Mouse (Mus musculus): ENCODE measurements around the gene Prrt2. TPM values are rescaled to one million over a fixed set of nuclear protein-coding genes. Genes with fewer than 3 reads are reported as not detected.

Prrt2 gene
- polyA plus RNA-seq, 1 experiment: 9.8 TPM

GRCm38 (mm10) chr7:126983113-126983512 lies 37.9 kb downstream of the Prrt2 start:
- WGBS: 64% methylated on average over 7 of the region's 7 CpGs
- no peak for DNase-seq
- H3K4me1 ChIP-seq (ENCODE audit: control insufficient read depth, insufficient read depth, low read length): no peaks in the 10 kb centered on the region
- no peak overlapping the region for H3K4me3 ChIP-seq (replicated peaks; ENCODE audit: extremely low read depth, low read depth, low read length)
- TF ChIP-seq POLR2A (IDR thresholded peaks at IDR 0.05; ENCODE audit: borderline replicate concordance, extremely low read depth, low read depth, low read length): no peak
- no peak for TF ChIP-seq CTCF (IDR thresholded peaks at IDR 0.05; ENCODE audit: insufficient read depth, low read length)

- TF ChIP-seq CTCF (IDR thresholded peaks at IDR 0.05; ENCODE audit: insufficient read depth, low read length) (no peak), POLR2A (IDR thresholded peaks at IDR 0.05; ENCODE audit: borderline replicate concordance, extremely low read depth, low read depth, low read length) (no peak)
- DNase-seq: no peak
- 61% methylated on average over 4 of the region's 4 CpGs for WGBS
Observed at GRCm38 (mm10) chr7:126982054-126982453, 39.0 kb downstream of the Prrt2 start.

GRCm38 (mm10) chr7:126981601-126982000 lies 39.4 kb downstream of the Prrt2 start:
- 88% methylated on average over 2 of the region's 2 CpGs for WGBS
- Histone ChIP-seq H3K4me3 (replicated peaks; ENCODE audit: extremely low read depth, low read depth, low read length) (no peak overlapping the region), H3K4me1 (ENCODE audit: control insufficient read depth, insufficient read depth, low read length) (peaks cover 3% of the 10 kb centered on the region)
- no peak for DNase-seq
- TF ChIP-seq POLR2A (IDR thresholded peaks at IDR 0.05; ENCODE audit: borderline replicate concordance, extremely low read depth, low read depth, low read length) (no peak), CTCF (IDR thresholded peaks at IDR 0.05; ENCODE audit: insufficient read depth, low read length) (no peak)

More at GRCm38 (mm10) chr7:126982054-126982453, 39.0 kb downstream of the Prrt2 start:
- Histone ChIP-seq H3K4me1 (ENCODE audit: control insufficient read depth, insufficient read depth, low read length) (peaks cover 2% of the 10 kb centered on the region), H3K4me3 (replicated peaks; ENCODE audit: extremely low read depth, low read depth, low read length) (no peak overlapping the region)

GRCm38 (mm10) chr7:126978841-126979240 lies 42.2 kb downstream of the Prrt2 start:
- H3K4me3 ChIP-seq (replicated peaks; ENCODE audit: extremely low read depth, low read depth, low read length): no peak overlapping the region
- WGBS: 82% methylated on average over 6 of the region's 6 CpGs
- TF ChIP-seq CTCF (IDR thresholded peaks at IDR 0.05; ENCODE audit: insufficient read depth, low read length) (no peak), POLR2A (IDR thresholded peaks at IDR 0.05; ENCODE audit: borderline replicate concordance, extremely low read depth, low read depth, low read length) (no peak)
- no peak for DNase-seq
- H3K4me1 ChIP-seq (ENCODE audit: control insufficient read depth, insufficient read depth, low read length): peaks cover 3% of the 10 kb centered on the region

- DNase-seq: peak; percentile 39
- no peak for TF ChIP-seq CTCF (IDR thresholded peaks at IDR 0.05; ENCODE audit: insufficient read depth, low read length)
- no peak for TF ChIP-seq POLR2A (IDR thresholded peaks at IDR 0.05; ENCODE audit: borderline replicate concordance, extremely low read depth, low read depth, low read length)
Observed at GRCm38 (mm10) chr7:126976878-126977459, 44.0 kb downstream of the Prrt2 start.

GRCm38 (mm10) chr7:126975950-126976866 lies 44.8 kb downstream of the Prrt2 start, which contains the start of gene Cdiptos:
Gene Cdiptos (minus strand): TSS chr7:126976098.
- WGBS: under 1% methylated on average over 55 of the region's 55 CpGs
- DNase-seq: peak; percentile 95
- peaks cover 3% of the 10 kb centered on the region for H3K4me1 ChIP-seq (ENCODE audit: control insufficient read depth, insufficient read depth, low read length)
- H3K4me3 ChIP-seq (replicated peaks; ENCODE audit: extremely low read depth, low read depth, low read length): peak within 1 kb of the TSS; percentile 83
- TF ChIP-seq CTCF (IDR thresholded peaks at IDR 0.05; ENCODE audit: insufficient read depth, low read length) (peak; percentile 87), POLR2A (IDR thresholded peaks at IDR 0.05; ENCODE audit: borderline replicate concordance, extremely low read depth, low read depth, low read length) (no peak; the same call in 1 of the 2 replicates)

More at GRCm38 (mm10) chr7:126976878-126977459, 44.0 kb downstream of the Prrt2 start:
- H3K4me1 ChIP-seq (ENCODE audit: control insufficient read depth, insufficient read depth, low read length): peaks cover 3% of the 10 kb centered on the region
- WGBS: 22% methylated on average over 14 of the region's 14 CpGs
- peak overlapping the region; percentile 72 for H3K4me3 ChIP-seq (replicated peaks; ENCODE audit: extremely low read depth, low read depth, low read length)

- TF ChIP-seq CTCF (IDR thresholded peaks at IDR 0.05; ENCODE audit: insufficient read depth, low read length) (no peak), POLR2A (IDR thresholded peaks at IDR 0.05; ENCODE audit: borderline replicate concordance, extremely low read depth, low read depth, low read length) (no peak)
- 0% methylated on average over 1 of the region's 1 CpGs for WGBS
Observed at GRCm38 (mm10) chr7:126975893-126975949, 45.3 kb downstream of the Prrt2 start, which contains the start of gene Cdipt. Gene Cdipt (plus strand): TSS chr7:126975914.

GRCm38 (mm10) chr7:126975493-126975892 lies 45.5 kb downstream of the Prrt2 start:
- TF ChIP-seq POLR2A (IDR thresholded peaks at IDR 0.05; ENCODE audit: borderline replicate concordance, extremely low read depth, low read depth, low read length) (no peak), CTCF (IDR thresholded peaks at IDR 0.05; ENCODE audit: insufficient read depth, low read length) (no peak)
- 4% methylated on average over 8 of the region's 8 CpGs for WGBS
- no peak for DNase-seq

More at GRCm38 (mm10) chr7:126975893-126975949, 45.3 kb downstream of the Prrt2 start, which contains the start of gene Cdipt:
- peaks cover 3% of the 10 kb centered on the region for H3K4me1 ChIP-seq (ENCODE audit: control insufficient read depth, insufficient read depth, low read length)
- no peak for DNase-seq
- peak within 1 kb of the TSS; percentile 83 for H3K4me3 ChIP-seq (replicated peaks; ENCODE audit: extremely low read depth, low read depth, low read length)

More at GRCm38 (mm10) chr7:126975493-126975892, 45.5 kb downstream of the Prrt2 start:
- Histone ChIP-seq H3K4me1 (ENCODE audit: control insufficient read depth, insufficient read depth, low read length) (peaks cover 3% of the 10 kb centered on the region), H3K4me3 (replicated peaks; ENCODE audit: extremely low read depth, low read depth, low read length) (peak overlapping the region; percentile 83)

Other genes with a start within 250 kb of the Prrt2 start
- 390 and 597 TPM in 2 replicates for gene Ypel3, start 244.3 kb downstream of the Prrt2 start, polyA plus RNA-seq (2012; rRNA removed)
- 8.7 and 9.5 TPM in 2 replicates for gene Tbx6, start 239.7 kb downstream of the Prrt2 start, polyA plus RNA-seq (2012; rRNA removed)
- 135 and 156 TPM in 2 replicates for gene Ppp4c, start 228.7 kb downstream of the Prrt2 start, polyA plus RNA-seq (2012; rRNA removed)
- gene Fam57b, start 223.5 kb downstream of the Prrt2 start, polyA plus RNA-seq (2012; rRNA removed): 11.9 and 13.3 TPM in 2 replicates
- gene 4930451I11Rik, start 189.6 kb downstream of the Prrt2 start, polyA plus RNA-seq (2012; rRNA removed): not detected in 2 replicates
- 0.22 and 0.74 TPM in 2 replicates for gene Doc2a, start 173.8 kb downstream of the Prrt2 start, polyA plus RNA-seq (2012; rRNA removed)
- gene Hirip3, start 159.2 kb downstream of the Prrt2 start, polyA plus RNA-seq (2012; rRNA removed): 6.2 and 7.5 TPM in 2 replicates
- gene Ino80e, start 158.8 kb downstream of the Prrt2 start, polyA plus RNA-seq (2012; rRNA removed): 66.0 and 68.9 TPM in 2 replicates
- gene Taok2, start 136.5 kb downstream of the Prrt2 start, polyA plus RNA-seq (2012; rRNA removed): 174 and 210 TPM in 2 replicates
- 83.6 and 92.9 TPM in 2 replicates for gene Tmem219, start 98.3 kb downstream of the Prrt2 start, polyA plus RNA-seq (2012; rRNA removed)
- 22.4 and 24.5 TPM in 2 replicates for gene Kctd13, start 92.3 kb downstream of the Prrt2 start, polyA plus RNA-seq (2012; rRNA removed)
- gene Asphd1, start 71.6 kb downstream of the Prrt2 start, polyA plus RNA-seq (2012; rRNA removed): not detected in 2 replicates
- gene Sez6l2, start 70.6 kb downstream of the Prrt2 start, polyA plus RNA-seq (2012; rRNA removed): 1.0 TPM in 2 replicates
- 321 and 332 TPM in 2 replicates for gene Cdipt, start 45.3 kb downstream of the Prrt2 start, polyA plus RNA-seq (2012; rRNA removed)
- gene Cdiptos, start 45.1 kb downstream of the Prrt2 start, polyA plus RNA-seq (2012; rRNA removed): 2.0 and 3.3 TPM in 2 replicates
- gene Mvp, start 6.6 kb downstream of the Prrt2 start, polyA plus RNA-seq (2012; rRNA removed): 82.2 and 125 TPM in 2 replicates
- 2.6 and 2.8 TPM in 2 replicates for gene Pagr1b, start 4.7 kb downstream of the Prrt2 start, polyA plus RNA-seq (2012; rRNA removed)
- gene Pagr1a, start 3.9 kb downstream of the Prrt2 start, polyA plus RNA-seq (2012; rRNA removed): 5.7 and 7.5 TPM in 2 replicates
- gene Gm42742, start 114 bp downstream of the Prrt2 start, polyA plus RNA-seq (2012; rRNA removed): 26.5 and 38.8 TPM in 2 replicates
- 131 and 194 TPM in 2 replicates for gene Maz, start 5.8 kb upstream of the Prrt2 start, polyA plus RNA-seq (2012; rRNA removed)
- gene Kif22, start 21.3 kb upstream of the Prrt2 start, polyA plus RNA-seq (2012; rRNA removed): 0.78 and 1.3 TPM in 2 replicates
- gene Zg16, start 66.1 kb upstream of the Prrt2 start, polyA plus RNA-seq (2012; rRNA removed): 0.37 and 19.0 TPM in 2 replicates
- 45.0 and 49.9 TPM in 2 replicates for gene AI467606, start 70.1 kb upstream of the Prrt2 start, polyA plus RNA-seq (2012; rRNA removed)
- gene Qprt, start 101.0 kb upstream of the Prrt2 start, polyA plus RNA-seq (2012; rRNA removed): 0.57 and 0.93 TPM in 2 replicates
- 11.8 and 13.2 TPM in 2 replicates for gene Spn, start 116.6 kb upstream of the Prrt2 start, polyA plus RNA-seq (2012; rRNA removed)
- 20.7 and 31.0 TPM in 2 replicates for gene Cd2bp2, start 174.8 kb upstream of the Prrt2 start, polyA plus RNA-seq (2012; rRNA removed)
- 30.3 and 32.9 TPM in 2 replicates for gene Tbc1d10b, start 187.3 kb upstream of the Prrt2 start, polyA plus RNA-seq (2012; rRNA removed)
- 1.3 and 135 TPM in 2 replicates for gene Mylpf, start 187.7 kb upstream of the Prrt2 start, polyA plus RNA-seq (2012; rRNA removed)
- 8.9 and 11.6 TPM in 2 replicates for gene Zfp553, start 211.8 kb upstream of the Prrt2 start, polyA plus RNA-seq (2012; rRNA removed)
- 26.5 and 28.5 TPM in 2 replicates for gene Sept1, start 211.9 kb upstream of the Prrt2 start, polyA plus RNA-seq (2012; rRNA removed)
- 57.4 and 82.8 TPM in 2 replicates for gene Zfp771, start 223.1 kb upstream of the Prrt2 start, polyA plus RNA-seq (2012; rRNA removed)
- gene Dctpp1, start 239.5 kb upstream of the Prrt2 start, polyA plus RNA-seq (2012; rRNA removed): 17.6 and 17.9 TPM in 2 replicates

All from lung, adult 2 months (tissue).